Mouse (Mus musculus): ENCODE measurements at regions not wholly inside any gene's neighbourhood (a gene's known extent, or its start where the extent isn't known, plus 50 kb on each side); places are given as distances from the start of the nearest gene placed in this dataset.

DNA sequence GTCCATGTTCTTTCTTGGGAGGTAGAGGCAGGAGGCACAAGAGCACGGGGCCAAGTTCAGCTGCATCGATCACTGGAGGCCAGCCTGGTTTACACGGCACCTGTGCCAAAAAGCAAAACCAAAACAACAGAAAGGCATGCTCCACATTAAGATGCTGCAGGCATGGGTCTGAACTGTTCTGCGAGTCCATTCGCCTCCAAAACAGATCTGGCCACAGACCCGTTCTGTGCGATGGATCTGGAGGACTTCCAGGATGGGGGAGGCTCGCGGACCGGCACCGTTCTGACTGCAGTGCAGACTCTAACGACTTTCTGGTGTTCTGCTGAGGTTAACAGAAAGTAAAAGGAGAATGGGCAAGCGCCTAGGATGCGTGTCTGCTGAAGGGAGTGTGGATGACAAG is 52.3 kb downstream of the A230072I06Rik start:
- no peak overlapping the region for H3K4me3 ChIP-seq (replicated peaks)
- H3K9me3 ChIP-seq = no peaks in the 10 kb centered on the region
- WGBS = 73% methylated on average over 14 of the region's 14 CpGs
- no peak for ATAC-seq (ENCODE audit: insufficient number of reproducible peaks, insufficient read depth, low FRiP score, low TSS enrichment, low read depth)
- H3K4me2 ChIP-seq = no peak overlapping the region
- no peaks in the 10 kb centered on the region for H3K36me3 ChIP-seq
- H3K27ac ChIP-seq = no peak overlapping the region
- no peak overlapping the region for H3K9ac ChIP-seq (replicated peaks)
- H3K4me1 ChIP-seq (replicated peaks) = peaks cover 14% of the 10 kb centered on the region; the same call in 1 of the 2 replicates
- peaks cover 59% of the 10 kb centered on the region for H3K27me3 ChIP-seq

- Histone ChIP-seq H3K4me1 (replicated peaks) (peaks cover 14% of the 10 kb centered on the region; the same call in 1 of the 2 replicates), H3K27ac (no peak overlapping the region), H3K9ac (replicated peaks) (no peak overlapping the region), H3K9me3 (no peaks in the 10 kb centered on the region), H3K27me3 (peaks cover 63% of the 10 kb centered on the region), H3K36me3 (no peaks in the 10 kb centered on the region), H3K4me2 (no peak overlapping the region), H3K4me3 (replicated peaks) (no peak overlapping the region)
- no peak for ATAC-seq (ENCODE audit: insufficient number of reproducible peaks, insufficient read depth, low FRiP score, low TSS enrichment, low read depth)
- WGBS = 80% methylated on average over 7 of the region's 7 CpGs
These were observed 53.0 kb downstream of the A230072I06Rik start for GRCm38 (mm10) chr8:12331652-12332051.

DNA sequence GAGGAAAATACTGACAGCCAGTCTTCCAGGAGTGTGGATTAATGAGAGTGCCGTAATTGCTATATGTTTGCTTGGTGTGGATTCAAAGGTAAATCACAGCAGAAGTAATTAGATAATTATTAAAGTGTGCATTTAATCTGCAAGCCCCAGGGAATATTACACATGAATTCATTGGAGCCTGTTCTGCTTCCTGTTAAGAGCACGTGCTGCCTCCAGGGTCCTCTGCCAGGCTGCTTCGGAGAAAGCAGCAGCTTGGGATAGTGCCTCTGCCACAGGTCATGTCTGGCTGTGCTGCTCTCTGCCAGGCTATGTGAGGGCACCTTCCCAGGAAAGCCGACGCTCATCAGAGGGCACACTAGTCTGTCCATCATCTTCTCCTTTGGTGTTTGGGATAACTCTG is 55.5 kb downstream of the A230072I06Rik start:
- H3K27me3 ChIP-seq = peaks cover 63% of the 10 kb centered on the region
- 43% methylated on average over 5 of the region's 5 CpGs for WGBS
- no peak overlapping the region for H3K27ac ChIP-seq
- H3K4me3 ChIP-seq (replicated peaks) = no peak overlapping the region
- H3K36me3 ChIP-seq = no peaks in the 10 kb centered on the region
- peaks cover 14% of the 10 kb centered on the region; the same call in 1 of the 2 replicates for H3K4me1 ChIP-seq (replicated peaks)
- ATAC-seq (ENCODE audit: insufficient number of reproducible peaks, insufficient read depth, low FRiP score, low TSS enrichment, low read depth) = no peak
- no peaks in the 10 kb centered on the region for H3K9me3 ChIP-seq
- no peak overlapping the region for H3K4me2 ChIP-seq
- H3K9ac ChIP-seq (replicated peaks) = no peak overlapping the region

GRCm38 (mm10) chr8:12334605-12335004 is 56.0 kb downstream of the A230072I06Rik start:
- no peak overlapping the region for H3K4me2 ChIP-seq
- ATAC-seq (ENCODE audit: insufficient number of reproducible peaks, insufficient read depth, low FRiP score, low TSS enrichment, low read depth) = no peak
- H3K27ac ChIP-seq = no peak overlapping the region
- peaks cover 14% of the 10 kb centered on the region; the same call in 1 of the 2 replicates for H3K4me1 ChIP-seq (replicated peaks)
- H3K4me3 ChIP-seq (replicated peaks) = no peak overlapping the region
- no peak overlapping the region for H3K9ac ChIP-seq (replicated peaks)
- H3K36me3 ChIP-seq = no peaks in the 10 kb centered on the region
- H3K9me3 ChIP-seq = no peaks in the 10 kb centered on the region
- 45% methylated on average over 7 of the region's 7 CpGs for WGBS
- H3K27me3 ChIP-seq = peaks cover 58% of the 10 kb centered on the region

DNA sequence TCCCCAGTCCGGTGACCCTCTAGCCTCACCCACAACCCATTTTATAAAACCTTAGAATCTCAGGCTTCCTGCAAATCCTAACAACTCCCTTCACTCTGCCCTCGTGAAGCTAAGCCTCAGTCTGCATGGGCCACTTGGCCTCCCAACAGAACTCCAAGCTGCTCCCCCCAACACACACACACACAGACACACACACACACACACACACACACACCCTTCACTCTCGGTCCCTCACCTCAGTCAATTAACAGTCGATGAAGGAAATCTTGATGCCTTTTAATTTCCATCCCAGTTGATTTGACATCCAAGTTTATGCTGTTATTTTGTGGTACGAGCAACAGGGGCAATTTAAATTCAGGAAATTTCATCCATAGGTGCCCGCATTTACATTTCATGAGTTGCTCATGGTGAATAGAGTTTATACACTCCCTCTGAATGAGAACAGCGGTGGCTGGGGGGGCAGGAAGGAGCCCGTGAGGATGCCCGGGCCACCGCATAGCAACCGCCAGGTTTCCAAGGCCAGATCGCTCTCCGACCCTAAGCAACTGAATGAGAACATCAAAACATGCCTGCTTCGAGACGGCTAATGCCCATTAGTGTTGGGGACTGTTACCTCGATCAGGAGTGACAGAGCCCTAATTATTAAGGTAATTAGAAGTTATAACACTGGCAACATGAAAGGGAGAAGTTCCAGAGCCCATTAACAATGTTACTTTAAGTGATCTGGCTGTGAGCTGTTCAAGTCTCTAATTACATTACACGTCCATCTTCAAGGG is 55.8 kb upstream of the Sox1 start:
- no peak overlapping the region for H3K4me2 ChIP-seq
- WGBS = 45% methylated on average over 17 of the region's 17 CpGs
- H3K4me3 ChIP-seq (replicated peaks) = no peak overlapping the region
- no peaks in the 10 kb centered on the region for H3K9me3 ChIP-seq
- H3K4me1 ChIP-seq (replicated peaks) = 0 out of 2 replicates have a peak, but pooled peaks cover under 1% of the 10 kb centered on the region
- no peak for ATAC-seq (ENCODE audit: insufficient number of reproducible peaks, insufficient read depth, low FRiP score, low TSS enrichment, low read depth)
- H3K9ac ChIP-seq (replicated peaks) = no peak overlapping the region
- no peak overlapping the region for H3K27ac ChIP-seq
- peaks cover 31% of the 10 kb centered on the region for H3K27me3 ChIP-seq
- H3K36me3 ChIP-seq = no peaks in the 10 kb centered on the region

DNA sequence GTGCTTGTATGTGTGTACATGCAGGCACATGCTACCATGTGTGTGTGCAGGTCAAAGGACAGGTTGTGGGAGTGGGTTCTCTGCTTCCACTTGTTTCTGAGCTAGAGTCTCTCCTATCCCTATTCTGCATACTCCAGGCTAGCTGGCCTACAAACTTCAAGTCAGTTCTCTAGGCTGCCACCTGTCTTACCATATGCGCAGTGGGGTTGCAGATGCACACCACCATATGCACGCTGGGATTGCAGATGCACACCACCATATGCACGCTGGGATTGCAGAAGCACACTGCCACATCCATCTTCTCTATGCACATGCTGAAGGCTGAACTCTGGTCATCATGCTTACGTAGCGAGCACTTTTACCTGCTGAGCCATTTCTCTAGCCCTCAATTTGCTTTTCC is 54.1 kb upstream of the Sox1 start:
- no peak overlapping the region for H3K4me3 ChIP-seq (replicated peaks)
- H3K4me2 ChIP-seq = no peak overlapping the region
- H3K9me3 ChIP-seq = no peaks in the 10 kb centered on the region
- 84% methylated on average over 5 of the region's 5 CpGs for WGBS
- no peak overlapping the region for H3K9ac ChIP-seq (replicated peaks)
- ATAC-seq (ENCODE audit: insufficient number of reproducible peaks, insufficient read depth, low FRiP score, low TSS enrichment, low read depth) = no peak
- H3K27ac ChIP-seq = no peak overlapping the region
- H3K4me1 ChIP-seq (replicated peaks) = no peaks in the 10 kb centered on the region
- H3K36me3 ChIP-seq = no peaks in the 10 kb centered on the region
- H3K27me3 ChIP-seq = peaks cover 16% of the 10 kb centered on the region

Measured in limb, embryonic 12.5 days (tissue).